Mouse (Mus musculus): ENCODE measurements around the gene Abcc6. TPM values are rescaled to one million over a fixed set of nuclear protein-coding genes. Genes with fewer than 3 reads are reported as not detected.

Gene Abcc6
- polyA plus RNA-seq, 1 experiment from 2014 or later, result 0.05 TPM

- POLR2A ChIA-PET, result no interaction called here
- TF ChIP-seq CTCF (IDR thresholded peaks at IDR 0.05), result no peak
- no peak for ATAC-seq
Observed at GRCm38 (mm10) chr7:46047873-46048562, 17.9 kb upstream of the Abcc6 start.

DNA sequence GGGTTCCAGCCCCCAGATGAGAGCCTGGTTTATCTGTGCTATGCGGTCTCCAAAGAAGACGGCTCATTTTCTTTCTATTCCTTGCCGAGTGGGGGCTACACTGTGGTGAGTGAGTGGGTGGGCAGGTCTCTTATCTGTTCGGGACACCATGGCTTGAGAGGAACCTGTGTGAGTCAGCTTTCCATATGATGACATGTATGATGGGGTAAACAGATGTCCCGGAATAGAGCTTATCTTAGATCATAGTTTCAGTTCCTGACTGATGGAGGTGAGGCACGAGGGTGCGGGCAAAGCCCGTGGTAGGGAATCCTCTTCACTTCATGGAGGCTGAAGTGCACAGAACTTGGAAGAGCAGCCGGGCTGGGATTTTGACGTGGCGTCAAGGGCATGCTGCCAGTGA, 15.8 kb upstream of the Abcc6 start:
- CTCF ChIA-PET, result no interaction called here
- H3K27me3 ChIP-seq, result no peaks in the 10 kb centered on the region
- DNase-seq (ENCODE audit: low read depth, low spot score), result no peak
- in situ Hi-C loops (cut with MboI; ENCODE audit: low pct_unique_long_range_greater_than_20kb), result no loop called here
- POLR2A ChIA-PET, result no interaction called here
- TF ChIP-seq CTCF (IDR thresholded peaks at IDR 0.05), result no peak
- no peak for ATAC-seq

More at GRCm38 (mm10) chr7:46047873-46048562, 17.9 kb upstream of the Abcc6 start:
- CTCF ChIA-PET, result no interaction called here
- no peak for DNase-seq (ENCODE audit: low read depth, low spot score)
- in situ Hi-C loops (cut with MboI; ENCODE audit: low pct_unique_long_range_greater_than_20kb), result no loop called here
- H3K27me3 ChIP-seq, result no peaks in the 10 kb centered on the region

DNA sequence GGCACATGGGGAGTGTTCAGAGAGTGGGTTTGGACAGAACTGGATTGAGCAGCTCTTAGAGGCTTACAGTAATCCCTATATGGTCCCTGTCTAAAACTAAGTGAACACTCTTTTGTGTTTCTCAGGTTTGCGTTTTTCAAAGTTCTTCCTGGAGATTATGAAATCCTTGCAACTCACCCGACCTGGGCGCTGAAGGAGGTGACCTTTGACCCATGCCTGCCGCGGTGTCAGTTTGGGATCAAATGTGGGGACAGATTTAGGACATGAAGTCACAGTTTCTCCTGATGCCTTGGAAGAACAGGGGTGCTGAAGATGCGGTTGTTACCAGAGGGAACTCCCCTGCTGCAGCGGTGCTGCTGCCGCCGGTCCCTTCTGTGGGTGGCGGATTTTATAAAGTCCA, 14.0 kb upstream of the Abcc6 start:
- in situ Hi-C loops (cut with MboI; ENCODE audit: low pct_unique_long_range_greater_than_20kb), result no loop called here
- no peaks in the 10 kb centered on the region for H3K27me3 ChIP-seq
- CTCF ChIA-PET, result no interaction called here
- ATAC-seq (no peak), DNase-seq (ENCODE audit: low read depth, low spot score) (no peak)
- no peak for TF ChIP-seq CTCF (IDR thresholded peaks at IDR 0.05)
- POLR2A ChIA-PET, result no interaction called here

- in situ Hi-C loops (cut with MboI; ENCODE audit: low pct_unique_long_range_greater_than_20kb), result no loop called here
- ChIA-PET CTCF (no interaction called here), POLR2A (no interaction called here)
- DNase-seq (ENCODE audit: low read depth, low spot score), result no peak
- no peak for TF ChIP-seq CTCF (IDR thresholded peaks at IDR 0.05)
- no peak for ATAC-seq
- no peaks in the 10 kb centered on the region for H3K27me3 ChIP-seq
Observed at GRCm38 (mm10) chr7:46039873-46040272, 9.8 kb upstream of the Abcc6 start.

- POLR2A ChIA-PET, result no interaction called here
- DNase-seq (ENCODE audit: low read depth, low spot score), result no peak
- in situ Hi-C loops (cut with MboI; ENCODE audit: low pct_unique_long_range_greater_than_20kb), result no loop called here
- ATAC-seq, result no peak
- CTCF ChIA-PET, result interaction anchor here (0.8 kb wide), 1 partner anchor 13 kb away, joined by 3 read pairs; no protein-coding TSS in a partner anchor
- no peak for TF ChIP-seq CTCF (IDR thresholded peaks at IDR 0.05)
- no peaks in the 10 kb centered on the region for H3K27me3 ChIP-seq
Observed at GRCm38 (mm10) chr7:46037433-46037832, 7.3 kb upstream of the Abcc6 start.

DNA sequence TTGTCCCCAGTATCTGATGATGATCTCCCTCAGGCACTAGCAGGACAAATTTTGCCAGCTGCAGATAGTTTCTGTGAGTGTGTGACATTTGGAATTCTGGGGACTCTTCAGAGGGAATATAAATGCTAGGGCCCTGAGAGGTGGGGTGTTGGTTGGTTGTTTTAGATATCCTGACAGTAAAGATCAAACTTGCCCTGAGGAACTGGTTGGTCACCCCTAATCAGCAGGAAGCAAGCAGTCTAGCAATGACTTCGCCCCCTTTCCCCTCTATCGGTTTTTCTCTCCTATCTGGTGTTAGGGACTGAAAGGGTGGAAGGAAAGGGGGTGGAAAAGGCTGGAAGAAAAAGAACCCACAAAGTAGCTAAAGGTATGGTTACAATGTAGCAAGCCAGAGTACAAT, 5.4 kb upstream of the Abcc6 start:
- in situ Hi-C loops (cut with MboI; ENCODE audit: low pct_unique_long_range_greater_than_20kb), result no loop called here
- H3K27me3 ChIP-seq, result no peaks in the 10 kb centered on the region
- ChIA-PET CTCF (no interaction called here), POLR2A (no interaction called here)
- ATAC-seq (no peak), DNase-seq (ENCODE audit: low read depth, low spot score) (no peak)
- TF ChIP-seq CTCF (IDR thresholded peaks at IDR 0.05), result no peak

- POLR2A ChIA-PET, result no interaction called here
- DNase-seq (ENCODE audit: low read depth, low spot score) (no peak), ATAC-seq (no peak)
- no peak for TF ChIP-seq CTCF (IDR thresholded peaks at IDR 0.05)
- CTCF ChIA-PET, result no interaction called here
- no peaks in the 10 kb centered on the region for H3K27me3 ChIP-seq
- in situ Hi-C loops (cut with MboI; ENCODE audit: low pct_unique_long_range_greater_than_20kb), result no loop called here
Observed at GRCm38 (mm10) chr7:46034991-46035390, 4.9 kb upstream of the Abcc6 start.

DNA sequence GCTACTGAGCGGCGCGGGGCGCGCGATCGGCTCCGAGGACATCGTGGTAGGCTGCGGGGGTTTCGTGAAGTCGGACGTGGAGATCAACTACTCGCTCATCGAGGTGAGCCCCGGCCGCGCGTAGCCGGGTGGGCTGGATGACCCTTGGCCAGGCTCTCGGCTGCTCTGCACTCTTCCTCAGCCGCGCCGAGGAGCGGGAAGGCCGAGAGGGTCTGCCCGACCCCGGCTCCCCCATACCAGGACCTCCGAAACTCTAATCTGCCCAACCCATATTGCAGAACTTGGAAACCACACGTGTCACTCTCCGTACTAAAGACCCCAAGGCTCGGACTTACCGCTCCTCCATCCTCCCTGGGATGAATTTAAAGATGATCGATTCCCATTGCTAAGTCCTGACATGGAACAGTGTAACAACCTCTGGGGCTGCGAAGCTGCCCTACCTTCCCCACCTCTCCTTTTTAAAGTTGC, 3.8 kb upstream of the Abcc6 start:
- DNase-seq (ENCODE audit: low read depth, low spot score), result no peak
- H3K27me3 ChIP-seq, result no peaks in the 10 kb centered on the region
- ChIA-PET CTCF (interaction anchor here (0.6 to 1.6 kb wide), 4 partner anchors 9 to 92 kb away, joined by 3 to 4 read pairs (median 4); no protein-coding TSS in a partner anchor), POLR2A (no interaction called here)
- in situ Hi-C loops (cut with MboI; ENCODE audit: low pct_unique_long_range_greater_than_20kb), result no loop called here
- no peak for ATAC-seq
- TF ChIP-seq CTCF (IDR thresholded peaks at IDR 0.05), result no peak

GRCm38 (mm10) chr7:46033109-46033869, 3.2 kb upstream of the Abcc6 start, which contains the start of gene Nomo1:
TSS of gene Nomo1 (plus strand) at chr7:46033698.
- peak; percentile 81 for DNase-seq (ENCODE audit: low read depth, low spot score)
- H3K27me3 ChIP-seq, result no peaks in the 10 kb centered on the region
- CTCF ChIA-PET, result interaction anchor here (0.9 to 1.6 kb wide), 4 partner anchors 11 to 91 kb away, joined by 3 to 4 read pairs (median 4); no protein-coding TSS in a partner anchor
- in situ Hi-C loops (cut with MboI; ENCODE audit: low pct_unique_long_range_greater_than_20kb), result no loop called here
- POLR2A ChIA-PET, result no interaction called here
- ATAC-seq, result peak; percentile 92
- TF ChIP-seq CTCF (IDR thresholded peaks at IDR 0.05), result peak; percentile 99

GRCm38 (mm10) chr7:46031075-46031474, 973 bp upstream of the Abcc6 start:
- ChIA-PET POLR2A (no interaction called here), CTCF (no interaction called here)
- ATAC-seq (no peak), DNase-seq (ENCODE audit: low read depth, low spot score) (no peak)
- no peak for TF ChIP-seq CTCF (IDR thresholded peaks at IDR 0.05)
- in situ Hi-C loops (cut with MboI; ENCODE audit: low pct_unique_long_range_greater_than_20kb), result no loop called here
- H3K27me3 ChIP-seq, result no peaks in the 10 kb centered on the region
